Mouse (Mus musculus) G1E (cell line): ENCODE measurements around the gene Mllt10.

Source experiments
- CTCF ChIP-seq: IDR thresholded peaks from 2 replicates; pipeline ENCODE4 v1.5.1; 2012; ENCODE audit warnings: low read depth, low read length, inconsistent platforms, mixed read lengths
- GATA1 ChIP-seq: IDR thresholded peaks from 2 replicates; pipeline ENCODE4 v1.6.1; 2012; ENCODE audit warnings: borderline replicate concordance, low read length, inconsistent platforms, mixed read lengths
- TAL1 ChIP-seq: conservative IDR thresholded peaks from 2 replicates; pipeline ENCODE4 v1.6.1; 2012; ENCODE audit warnings: low read depth, low read length, inconsistent platforms, mixed read lengths

DNA sequence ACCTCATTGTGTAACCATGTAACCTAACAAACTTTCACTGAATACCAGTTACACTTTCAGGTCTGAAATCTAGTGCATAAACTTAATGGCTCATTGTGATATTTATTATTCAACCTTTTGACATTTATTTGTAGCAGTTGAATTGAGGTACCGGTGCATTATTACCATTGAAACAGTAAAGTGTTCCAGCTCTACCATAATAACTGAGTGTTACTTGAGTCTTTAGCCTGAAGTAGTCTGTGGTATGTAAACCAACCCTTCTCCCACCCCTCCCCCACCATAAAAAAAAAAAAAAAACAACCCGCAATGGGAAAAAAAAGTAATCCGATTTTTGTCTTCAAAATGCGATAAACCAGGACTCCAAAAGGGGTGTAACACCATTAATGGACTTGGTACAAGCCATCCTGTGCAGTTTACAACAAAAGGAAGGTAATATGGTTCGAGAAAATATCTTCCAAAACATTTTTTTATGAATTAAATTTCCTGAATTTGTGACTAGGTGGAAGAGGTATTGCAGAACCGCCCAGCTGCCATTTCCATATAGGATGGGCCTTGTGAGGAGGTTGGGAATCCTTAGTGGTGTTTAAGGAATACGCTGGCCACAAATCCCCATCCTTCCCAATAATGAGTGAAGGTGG is 9.8 kb upstream of the Mllt10 start:
- TF ChIP-seq CTCF, result no peak
- TF ChIP-seq GATA1, result no peak
- TF ChIP-seq TAL1, result no peak
